Mouse (Mus musculus): ENCODE results near the gene Ubash3b. TPM values are rescaled to one million over a fixed set of nuclear protein-coding genes. Genes with fewer than 3 reads are reported as not detected.

The Ubash3b gene
- polyA plus RNA-seq, 1 experiment from 2014 or later: 11.3 TPM

DNA sequence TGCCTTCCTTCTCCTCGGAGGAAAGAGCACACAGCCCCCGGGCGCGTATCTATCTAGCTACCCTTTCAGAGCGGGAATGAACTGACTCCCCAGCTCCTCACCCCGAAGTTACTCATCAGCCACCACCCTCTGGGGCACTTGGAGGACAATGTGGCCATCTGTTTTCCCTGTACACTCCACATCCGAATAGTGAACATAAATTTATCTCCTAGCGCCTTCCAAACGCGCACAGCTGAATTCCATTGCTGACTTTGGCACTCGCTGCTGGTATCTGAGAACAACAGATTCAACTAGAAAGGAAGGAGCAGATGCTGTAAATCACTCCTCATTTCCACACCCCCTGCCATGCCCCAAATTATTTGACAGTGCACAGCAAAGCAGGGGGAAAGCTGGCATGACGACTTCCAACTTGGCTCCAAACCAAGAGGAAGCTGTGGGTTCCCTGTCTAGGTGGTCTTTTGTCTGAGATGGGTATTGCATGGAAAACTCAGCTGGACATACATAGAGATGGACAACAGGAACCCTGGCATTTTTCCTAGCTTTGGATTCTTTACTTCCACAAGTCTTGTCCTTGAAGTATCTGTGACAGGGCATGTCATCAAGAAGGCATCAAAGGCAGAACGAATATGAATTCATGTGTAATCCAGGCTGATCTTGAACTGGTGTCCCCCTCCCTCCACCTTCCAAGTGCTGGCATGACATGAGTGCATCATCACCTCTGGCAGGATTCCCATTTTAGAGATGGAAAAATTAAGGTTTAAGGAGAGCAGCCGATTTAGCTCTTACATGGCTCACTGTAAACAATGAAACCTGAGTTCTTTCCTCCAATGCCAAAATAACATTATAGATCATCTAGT is 52.9 kb downstream of the Ubash3b start:
- no peaks in the 10 kb centered on the region for H3K36me3 ChIP-seq
- no peaks in the 10 kb centered on the region for H3K9me3 ChIP-seq
- no peak overlapping the region for H3K9ac ChIP-seq
- H3K4me2 ChIP-seq (replicated peaks): no peak overlapping the region
- no peaks in the 10 kb centered on the region for H3K27me3 ChIP-seq
- H3K4me1 ChIP-seq: peaks cover 12% of the 10 kb centered on the region
- WGBS: 73% methylated on average over 14 of the region's 14 CpGs
- no peak overlapping the region for H3K4me3 ChIP-seq
- no peak for ATAC-seq (ENCODE audit: insufficient number of reproducible peaks, insufficient read depth, low FRiP score, low TSS enrichment)
- H3K27ac ChIP-seq: no peak overlapping the region

DNA sequence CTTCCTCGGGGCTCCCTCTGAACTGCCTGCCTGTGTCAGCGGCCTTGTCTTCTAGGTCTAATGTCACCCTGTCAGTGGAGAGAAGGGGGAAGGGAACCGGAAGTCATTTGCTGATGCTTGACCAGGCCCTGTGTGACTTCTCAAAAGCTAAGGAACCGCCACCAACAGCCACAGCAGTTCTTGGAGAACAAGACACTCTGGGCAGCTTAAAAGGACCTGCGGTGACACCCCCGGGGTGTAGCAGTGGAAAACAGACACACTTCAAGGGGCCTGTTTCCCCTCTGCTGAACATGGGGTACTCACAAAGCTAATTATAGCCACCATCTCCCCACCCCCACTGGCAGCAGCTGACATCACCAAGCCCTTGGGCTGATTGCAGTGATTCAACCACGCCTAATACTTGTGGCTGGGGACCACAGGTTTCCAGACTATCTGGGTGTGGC is 56.3 kb downstream of the Ubash3b start:
- Histone ChIP-seq H3K4me1 (peaks cover 14% of the 10 kb centered on the region), H3K36me3 (no peaks in the 10 kb centered on the region), H3K9me3 (no peaks in the 10 kb centered on the region), H3K4me2 (replicated peaks) (no peak overlapping the region), H3K27me3 (no peaks in the 10 kb centered on the region), H3K4me3 (no peak overlapping the region), H3K9ac (no peak overlapping the region), H3K27ac (no peak overlapping the region)
- no peak for ATAC-seq (ENCODE audit: insufficient number of reproducible peaks, insufficient read depth, low FRiP score, low TSS enrichment)
- 49% methylated on average over 7 of the region's 7 CpGs for WGBS

- H3K9me3 ChIP-seq: no peaks in the 10 kb centered on the region
- no peak overlapping the region for H3K4me3 ChIP-seq
- H3K4me2 ChIP-seq (replicated peaks): no peak overlapping the region
- no peak overlapping the region for H3K9ac ChIP-seq
- no peak for ATAC-seq (ENCODE audit: insufficient number of reproducible peaks, insufficient read depth, low FRiP score, low TSS enrichment)
- no peak overlapping the region for H3K27ac ChIP-seq
- H3K27me3 ChIP-seq: no peaks in the 10 kb centered on the region
- H3K36me3 ChIP-seq: no peaks in the 10 kb centered on the region
- peaks cover 28% of the 10 kb centered on the region for H3K4me1 ChIP-seq
- WGBS: 97% methylated on average over 8 of the region's 8 CpGs
Measured at GRCm38 (mm10) chr9:41103722-41104121, 57.8 kb downstream of the Ubash3b start.

GRCm38 (mm10) chr9:41102613-41103012 is 58.9 kb downstream of the Ubash3b start:
- H3K27me3 ChIP-seq: no peaks in the 10 kb centered on the region
- no peak overlapping the region for H3K9ac ChIP-seq
- H3K9me3 ChIP-seq: no peaks in the 10 kb centered on the region
- H3K27ac ChIP-seq: no peak overlapping the region
- 52% methylated on average over 10 of the region's 10 CpGs for WGBS
- H3K4me3 ChIP-seq: no peak overlapping the region
- ATAC-seq (ENCODE audit: insufficient number of reproducible peaks, insufficient read depth, low FRiP score, low TSS enrichment): no peak
- no peaks in the 10 kb centered on the region for H3K36me3 ChIP-seq
- H3K4me2 ChIP-seq (replicated peaks): no peak overlapping the region
- H3K4me1 ChIP-seq: peaks cover 33% of the 10 kb centered on the region

DNA sequence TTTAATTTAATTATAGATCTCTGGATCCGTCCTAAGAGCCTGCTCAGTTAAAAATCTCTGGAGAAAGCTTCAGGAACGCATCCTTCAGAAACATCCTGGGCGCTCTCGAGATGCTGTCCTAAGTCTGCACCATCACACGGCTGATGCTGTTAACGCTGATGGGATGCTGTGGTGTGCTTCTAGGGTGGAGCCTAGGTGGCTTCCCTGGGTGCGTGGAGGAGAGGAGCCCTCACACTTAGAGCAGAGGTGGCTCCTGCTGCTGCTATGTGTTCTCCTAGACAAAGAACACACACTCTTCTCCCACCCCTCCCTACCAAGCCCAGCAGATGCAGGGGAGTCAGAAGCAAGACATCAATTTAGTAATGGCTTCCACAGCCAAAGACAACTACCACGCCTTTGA is 61.6 kb downstream of the Ubash3b start:
- H3K27ac ChIP-seq: peak overlapping the region; percentile 30; the same call in 1 of the 2 replicates
- H3K4me2 ChIP-seq (replicated peaks): no peak overlapping the region

GRCm38 (mm10) chr9:41099067-41099466 is 62.4 kb downstream of the Ubash3b start:
- H3K9me3 ChIP-seq: no peaks in the 10 kb centered on the region
- no peak overlapping the region for H3K9ac ChIP-seq
- peaks cover 27% of the 10 kb centered on the region for H3K4me1 ChIP-seq
- H3K27ac ChIP-seq: peak overlapping the region; percentile 30
- no peaks in the 10 kb centered on the region for H3K27me3 ChIP-seq
- no peak overlapping the region for H3K4me2 ChIP-seq (replicated peaks)
- ATAC-seq (ENCODE audit: insufficient number of reproducible peaks, insufficient read depth, low FRiP score, low TSS enrichment): no peak
- WGBS: 20% methylated on average over 5 of the region's 5 CpGs
- H3K4me3 ChIP-seq: no peak overlapping the region
- no peaks in the 10 kb centered on the region for H3K36me3 ChIP-seq

More for the DNA sequence above, 61.6 kb downstream of the Ubash3b start:
- Histone ChIP-seq H3K9me3 (no peaks in the 10 kb centered on the region), H3K9ac (no peak overlapping the region), H3K4me3 (no peak overlapping the region), H3K36me3 (no peaks in the 10 kb centered on the region), H3K4me1 (peaks cover 27% of the 10 kb centered on the region), H3K27me3 (no peaks in the 10 kb centered on the region)
- WGBS: 73% methylated on average over 8 of the region's 8 CpGs
- no peak for ATAC-seq (ENCODE audit: insufficient number of reproducible peaks, insufficient read depth, low FRiP score, low TSS enrichment)

- no peak overlapping the region for H3K4me3 ChIP-seq
- H3K36me3 ChIP-seq: no peaks in the 10 kb centered on the region
- no peak overlapping the region for H3K4me2 ChIP-seq (replicated peaks)
- H3K27me3 ChIP-seq: no peaks in the 10 kb centered on the region
- no peaks in the 10 kb centered on the region for H3K9me3 ChIP-seq
- H3K27ac ChIP-seq: peak overlapping the region; percentile 30; the same call in 1 of the 2 replicates
- WGBS: 33% methylated on average over 6 of the region's 6 CpGs
- H3K9ac ChIP-seq: no peak overlapping the region
- H3K4me1 ChIP-seq: peaks cover 27% of the 10 kb centered on the region
- no peak for ATAC-seq (ENCODE audit: insufficient number of reproducible peaks, insufficient read depth, low FRiP score, low TSS enrichment)
Measured at GRCm38 (mm10) chr9:41098065-41098464, 63.4 kb downstream of the Ubash3b start.

GRCm38 (mm10) chr9:41091993-41092392 is 69.5 kb downstream of the Ubash3b start:
- no peak overlapping the region for H3K9ac ChIP-seq
- no peak overlapping the region for H3K27ac ChIP-seq
- H3K4me2 ChIP-seq (replicated peaks): no peak overlapping the region
- ATAC-seq (ENCODE audit: insufficient number of reproducible peaks, insufficient read depth, low FRiP score, low TSS enrichment): no peak
- H3K4me3 ChIP-seq: no peak overlapping the region
- H3K36me3 ChIP-seq: no peaks in the 10 kb centered on the region
- no peaks in the 10 kb centered on the region for H3K27me3 ChIP-seq
- WGBS: 87% methylated on average over 12 of the region's 12 CpGs
- no peaks in the 10 kb centered on the region for H3K9me3 ChIP-seq
- H3K4me1 ChIP-seq: no peaks in the 10 kb centered on the region

GRCm38 (mm10) chr9:41091187-41091586 is 70.3 kb downstream of the Ubash3b start:
- Histone ChIP-seq H3K9me3 (no peaks in the 10 kb centered on the region), H3K4me2 (replicated peaks) (no peak overlapping the region), H3K27me3 (no peaks in the 10 kb centered on the region), H3K36me3 (no peaks in the 10 kb centered on the region), H3K9ac (no peak overlapping the region), H3K27ac (no peak overlapping the region), H3K4me3 (no peak overlapping the region), H3K4me1 (no peaks in the 10 kb centered on the region)
- WGBS: 62% methylated on average over 7 of the region's 7 CpGs
- no peak for ATAC-seq (ENCODE audit: insufficient number of reproducible peaks, insufficient read depth, low FRiP score, low TSS enrichment)

DNA sequence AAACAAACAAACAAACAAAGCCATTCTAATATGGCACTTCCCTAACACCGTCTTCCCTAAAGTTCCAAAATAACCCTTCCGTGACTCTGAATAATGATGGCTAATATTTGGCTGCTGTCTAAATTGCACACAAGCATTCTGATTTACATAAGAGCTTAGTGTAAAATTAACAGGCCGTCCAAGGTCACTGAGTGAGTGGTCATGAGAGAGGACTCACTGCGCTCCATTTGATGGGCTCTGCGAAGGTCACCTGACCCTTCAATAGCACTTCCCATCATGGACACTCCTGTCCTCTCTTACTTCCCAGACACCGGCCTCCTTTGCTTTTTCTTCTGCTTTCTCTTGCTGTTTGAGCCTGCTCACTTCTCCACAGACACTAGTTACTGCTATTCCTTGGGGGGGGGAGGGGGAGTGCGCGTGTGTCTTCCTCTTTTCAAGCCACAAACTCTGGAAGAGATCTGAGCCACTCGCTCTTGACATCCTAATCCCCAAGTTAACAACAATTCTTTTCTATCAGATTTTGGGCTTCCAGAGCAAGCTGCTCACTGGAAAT is 73.6 kb downstream of the Ubash3b start:
- Histone ChIP-seq H3K4me1 (peaks cover 13% of the 10 kb centered on the region), H3K36me3 (no peaks in the 10 kb centered on the region), H3K9me3 (no peaks in the 10 kb centered on the region), H3K4me2 (replicated peaks) (no peak overlapping the region), H3K27me3 (no peaks in the 10 kb centered on the region), H3K27ac (no peak overlapping the region), H3K4me3 (no peak overlapping the region), H3K9ac (no peak overlapping the region)
- no peak for ATAC-seq (ENCODE audit: insufficient number of reproducible peaks, insufficient read depth, low FRiP score, low TSS enrichment)
- WGBS: 71% methylated on average over 9 of the region's 9 CpGs

DNA sequence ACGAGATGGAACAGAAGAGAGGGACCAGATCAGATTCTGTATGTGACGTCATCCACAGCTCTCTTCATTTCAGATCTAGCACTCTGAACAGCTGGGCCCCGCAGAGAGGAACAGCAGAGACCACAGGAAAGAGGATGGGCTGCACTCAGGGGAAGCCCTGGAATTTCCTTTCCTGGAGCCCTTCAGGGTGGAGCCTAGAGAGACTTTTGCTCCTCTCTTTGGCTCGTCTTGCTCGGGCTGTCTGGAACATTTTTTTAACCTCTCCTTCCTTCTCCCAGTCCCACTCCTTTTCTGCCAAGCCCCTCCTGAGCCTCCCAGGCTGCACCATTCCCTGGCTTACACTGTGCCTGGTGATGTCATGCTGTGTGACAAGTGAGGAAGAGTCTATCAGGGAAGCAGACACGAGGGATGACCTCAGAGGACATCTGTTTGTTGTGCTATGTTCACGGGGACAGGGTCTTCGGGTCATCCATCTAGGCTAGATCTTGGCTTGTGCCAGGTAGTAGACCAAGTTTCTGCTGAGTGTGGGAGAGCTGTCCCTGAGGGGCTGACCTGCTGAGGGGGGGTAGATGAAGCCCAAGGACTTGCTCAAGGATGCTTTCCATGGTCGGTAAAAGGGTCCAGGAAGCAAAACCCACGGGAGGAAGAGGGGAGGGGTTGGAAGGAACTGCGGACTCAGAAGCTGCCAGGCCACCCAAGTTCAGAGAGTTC is 77.2 kb downstream of the Ubash3b start:
- H3K27me3 ChIP-seq: no peaks in the 10 kb centered on the region
- peak overlapping the region; percentile 24; the same call in 1 of the 2 replicates for H3K27ac ChIP-seq
- no peak overlapping the region for H3K4me2 ChIP-seq (replicated peaks)
- H3K4me3 ChIP-seq: no peak overlapping the region
- 0 out of 2 replicates have a peak, but pooled peaks have one; percentile 15 for ATAC-seq (ENCODE audit: insufficient number of reproducible peaks, insufficient read depth, low FRiP score, low TSS enrichment)
- H3K9me3 ChIP-seq: no peaks in the 10 kb centered on the region
- 32% methylated on average over 11 of the region's 11 CpGs for WGBS
- H3K9ac ChIP-seq: no peak overlapping the region
- no peaks in the 10 kb centered on the region for H3K36me3 ChIP-seq
- peaks cover 24% of the 10 kb centered on the region for H3K4me1 ChIP-seq

All from embryonic facial prominence, embryonic 12.5 days (tissue).